Mouse (Mus musculus) ovary, postnatal 14 days (tissue): ENCODE measurements around the gene Pcdh9.

Experiments
- DNase-seq: peaks from one replicate; pipeline ENCODE4 v3.0.0; 2022; ENCODE audit warnings: low spot score

Gene Pcdh9

DNA sequence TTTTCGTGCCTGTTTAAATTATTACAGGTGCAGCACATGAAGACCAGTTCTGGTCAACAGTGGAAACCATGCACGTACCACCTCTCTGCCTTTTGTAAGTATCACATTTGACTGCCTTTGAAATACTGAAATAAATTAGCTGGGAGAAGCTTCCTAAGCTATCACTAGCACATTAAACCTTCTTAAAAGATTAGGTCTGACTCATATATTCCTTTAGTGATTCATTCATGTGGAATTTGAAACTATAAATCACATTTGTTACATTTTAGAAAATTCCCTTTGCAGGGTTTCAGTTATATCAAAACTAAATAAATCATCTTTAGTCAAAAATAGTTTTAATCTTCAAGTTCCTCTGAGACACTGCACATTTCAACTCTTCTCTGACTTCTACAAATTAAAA is 722.1 kb downstream of the Pcdh9 start:
- no peak for DNase-seq

DNA sequence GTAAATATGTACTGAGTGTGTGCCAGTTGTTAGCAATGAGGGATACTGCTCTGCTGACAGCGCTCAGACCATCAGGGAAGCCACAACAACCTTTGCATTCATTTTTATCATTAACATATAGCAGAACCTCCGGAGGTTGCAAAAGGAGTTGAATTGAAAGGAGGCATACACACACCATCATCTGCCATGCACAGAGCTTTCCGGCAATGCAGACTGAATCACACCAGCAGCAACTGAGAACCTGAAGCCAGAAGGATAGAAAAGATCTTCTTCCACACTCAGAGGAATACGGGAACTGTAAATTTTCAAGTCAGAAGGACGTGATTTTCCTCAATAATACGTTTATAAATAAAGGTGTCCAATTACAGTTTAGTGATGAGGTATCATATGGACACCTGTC is 747.1 kb downstream of the Pcdh9 start:
- no peak for DNase-seq

DNA sequence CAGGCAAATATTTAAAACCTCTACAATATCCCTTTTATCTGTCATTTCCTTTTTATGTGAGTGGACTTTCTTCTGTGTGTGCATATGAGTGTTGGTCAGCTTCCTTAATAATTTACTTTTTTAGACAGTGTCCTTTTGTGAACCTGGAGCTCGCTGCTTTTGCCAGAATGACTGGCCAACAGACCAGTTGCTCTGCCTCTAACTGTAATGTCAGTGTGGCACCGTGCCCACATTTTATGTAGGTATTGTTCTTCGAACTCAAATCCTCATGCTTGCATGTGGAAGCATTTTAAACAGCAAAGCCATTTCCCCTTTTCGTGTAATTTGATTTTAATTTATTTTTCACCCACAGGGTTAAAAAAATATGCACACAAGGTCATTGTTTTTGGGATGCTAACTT is 748.4 kb downstream of the Pcdh9 start:
- no peak for DNase-seq

DNA sequence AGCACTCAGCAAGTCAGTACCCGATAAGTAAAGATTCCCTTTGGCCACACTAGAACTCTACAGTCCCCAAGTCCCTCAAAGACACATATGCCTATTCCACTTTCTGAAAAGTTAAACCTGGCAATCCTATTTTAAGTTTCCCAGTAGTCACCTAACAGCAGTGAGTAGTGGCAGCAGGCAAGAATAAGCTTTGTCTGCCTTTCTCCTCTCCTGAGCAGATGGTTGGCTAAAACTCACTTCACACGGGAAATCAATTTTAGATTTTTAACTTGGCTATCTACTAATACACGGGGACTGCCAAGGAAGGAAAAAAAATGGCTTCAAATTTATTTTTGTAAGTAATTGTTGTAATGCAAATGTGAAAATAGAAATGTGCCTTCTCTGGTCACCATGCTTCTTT is 763.5 kb downstream of the Pcdh9 start:
- DNase-seq, result no peak

DNA sequence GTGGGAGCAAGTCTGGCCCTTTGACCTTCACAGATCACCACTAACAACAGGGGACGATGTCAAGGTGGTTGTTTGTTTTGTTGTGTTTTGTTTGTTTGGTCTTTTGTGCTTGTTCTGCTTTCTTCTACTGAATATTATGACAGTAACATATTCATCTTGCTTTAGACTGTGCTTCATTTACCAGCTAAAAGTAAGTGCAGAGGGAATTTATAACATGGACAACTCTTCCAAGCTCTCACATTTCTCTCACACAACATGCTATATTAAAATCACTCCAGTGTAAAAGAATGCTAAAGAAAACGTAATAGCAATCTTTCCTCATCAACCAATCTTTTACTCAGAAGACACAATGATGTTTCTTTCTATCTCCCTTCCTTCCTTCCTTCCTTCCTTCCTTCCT is 787.7 kb downstream of the Pcdh9 start:
- DNase-seq, result no peak

DNA sequence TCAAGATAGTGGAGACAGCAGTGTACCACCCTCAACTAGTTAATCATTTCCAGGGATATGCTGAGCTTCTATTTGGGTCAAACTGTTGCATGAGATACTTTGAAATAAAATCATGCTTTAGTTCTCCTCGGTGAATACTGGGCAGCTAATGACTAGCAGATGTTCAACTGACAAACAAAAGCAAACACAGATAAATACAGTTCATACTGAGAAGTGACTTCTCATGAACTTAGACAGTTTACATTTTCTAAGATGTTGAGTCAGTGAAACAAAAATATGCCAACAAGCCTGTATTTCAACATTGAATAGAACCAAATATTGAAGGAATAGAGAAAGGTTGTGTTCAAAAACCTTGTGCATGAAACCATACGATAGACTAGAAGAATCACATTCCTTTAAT is 795.4 kb downstream of the Pcdh9 start:
- DNase-seq, result no peak

DNA sequence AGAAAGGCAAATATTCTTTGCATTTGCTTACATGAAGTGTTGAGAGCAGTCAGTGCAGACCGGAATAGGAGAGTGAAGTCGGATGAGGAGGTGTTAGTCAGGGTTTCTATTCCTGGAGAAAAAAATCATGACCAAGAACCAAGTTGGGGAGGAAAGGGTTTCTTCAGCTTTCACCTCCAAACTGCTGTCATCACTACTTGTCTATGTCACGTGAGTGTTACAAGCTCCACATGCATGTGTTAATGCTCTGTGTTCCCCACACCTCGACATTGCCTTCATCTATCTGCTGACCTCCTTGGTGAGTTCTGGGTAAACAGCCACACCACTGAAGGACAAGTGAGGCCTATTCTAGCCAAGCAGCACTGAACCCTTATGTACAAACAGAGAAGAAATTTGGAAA is 797.7 kb downstream of the Pcdh9 start:
- DNase-seq, result no peak

DNA sequence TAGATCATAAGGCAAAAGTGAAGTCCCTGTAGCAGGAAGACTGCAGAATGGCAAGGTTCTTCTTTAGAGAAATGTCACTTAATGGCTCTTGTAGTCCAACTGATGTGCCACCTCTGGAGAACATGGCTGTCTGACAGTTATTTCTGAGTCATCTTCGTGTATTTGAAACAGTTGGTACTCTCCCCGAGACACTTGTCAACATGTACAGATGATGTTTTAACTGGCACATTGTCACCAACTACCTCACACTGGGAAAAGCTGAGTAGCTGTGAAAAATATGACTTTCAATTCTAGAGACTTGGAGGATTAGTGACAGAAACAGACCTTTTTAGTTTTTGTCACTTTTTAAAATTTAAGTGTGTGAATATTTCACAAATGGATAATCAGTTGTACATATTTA is 804.8 kb downstream of the Pcdh9 start:
- no peak for DNase-seq

DNA sequence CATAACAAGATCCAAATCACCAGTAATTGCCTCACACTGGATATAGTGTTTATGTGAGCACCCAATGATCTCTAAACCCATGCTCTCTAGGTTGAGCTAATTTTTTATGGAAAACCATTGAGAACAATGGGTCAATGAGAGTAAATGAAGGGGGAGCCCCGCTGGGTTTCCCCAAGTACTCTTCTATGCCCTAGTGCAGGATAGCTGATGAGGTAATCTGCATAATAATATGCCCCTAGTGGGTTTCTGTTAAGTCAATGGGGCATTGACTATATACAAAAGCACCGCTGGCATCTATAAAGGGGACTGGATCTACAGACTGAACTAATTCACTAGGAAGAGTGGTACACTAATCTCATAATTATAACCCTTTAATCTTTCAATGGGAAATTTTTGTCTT is 807.3 kb downstream of the Pcdh9 start:
- no peak for DNase-seq

DNA sequence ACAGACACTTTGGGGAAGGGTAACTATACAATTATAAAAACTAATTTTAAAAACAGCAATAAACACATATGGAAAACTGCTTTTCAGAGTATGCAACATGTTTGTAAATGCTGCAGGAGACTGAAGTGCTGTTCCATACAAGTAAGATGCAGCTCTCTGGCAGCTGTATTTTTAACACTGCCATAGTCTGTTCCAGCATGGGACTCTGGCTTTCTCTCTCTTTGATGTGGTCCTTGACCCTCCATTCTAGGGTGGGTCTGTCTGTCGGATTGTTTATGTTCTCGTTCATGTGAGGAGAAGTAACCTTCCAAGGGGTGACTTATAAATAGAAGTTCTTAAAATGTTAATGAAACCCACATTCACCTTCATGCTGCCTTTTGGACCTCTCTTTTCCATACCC is 809.6 kb downstream of the Pcdh9 start:
- DNase-seq, result no peak

DNA sequence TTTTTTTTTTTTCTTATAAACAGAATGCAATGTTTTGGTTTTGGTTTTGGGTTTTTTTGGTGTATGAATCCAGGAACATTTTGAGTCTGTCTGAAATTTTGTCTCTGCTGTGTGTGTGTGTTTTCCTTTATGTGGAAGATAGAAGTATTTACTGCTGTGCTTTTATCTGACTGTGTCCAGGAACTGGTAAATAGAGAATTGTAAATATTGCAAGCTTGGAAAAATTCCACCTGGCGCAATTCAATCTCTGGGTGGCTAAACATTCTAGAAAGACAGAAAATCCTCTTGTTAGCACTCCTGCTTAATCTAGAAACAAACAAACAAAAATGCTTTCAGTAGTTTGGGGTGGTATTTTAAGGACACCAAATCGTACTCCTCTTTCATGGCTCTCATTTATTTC is 814.7 kb downstream of the Pcdh9 start:
- DNase-seq, result no peak

DNA sequence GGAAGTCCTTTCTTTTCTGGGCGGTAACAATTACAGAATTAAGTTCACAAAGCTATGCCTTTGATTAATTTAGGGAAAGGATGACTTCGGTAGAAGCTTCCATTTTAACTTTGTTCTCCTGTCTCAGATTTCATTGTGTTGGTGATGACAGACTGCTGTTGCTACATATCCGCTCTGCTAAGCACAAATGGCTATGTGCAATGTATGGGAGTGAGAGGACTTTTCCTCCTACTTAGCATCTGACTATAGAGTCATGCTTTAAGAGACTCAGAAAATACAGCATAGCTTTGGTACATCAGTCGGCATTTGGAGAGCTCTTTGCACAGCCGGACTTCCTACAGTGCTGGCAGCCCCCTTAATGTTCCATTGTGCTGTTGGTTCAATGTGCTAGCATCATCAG is 818.1 kb downstream of the Pcdh9 start:
- DNase-seq, result no peak

DNA sequence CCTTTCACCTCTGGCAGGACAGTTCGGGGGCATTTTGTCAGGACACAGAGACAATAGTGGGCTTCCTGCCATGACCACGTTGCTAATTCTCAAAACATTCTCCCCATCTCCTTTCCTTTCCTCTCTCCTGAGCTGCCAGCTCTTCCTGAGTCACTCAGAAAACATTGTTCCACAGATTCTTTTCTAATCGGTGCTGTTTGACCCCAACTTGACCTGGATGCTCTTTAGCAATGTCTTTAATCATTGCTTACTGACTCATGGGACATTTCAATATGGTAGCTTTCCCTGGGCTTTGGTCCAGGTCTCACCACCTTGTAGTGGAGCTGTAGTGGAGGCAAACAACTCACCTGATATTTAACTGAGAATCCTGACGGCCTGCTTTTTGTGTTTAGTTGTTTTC is 820.3 kb downstream of the Pcdh9 start:
- no peak for DNase-seq

DNA sequence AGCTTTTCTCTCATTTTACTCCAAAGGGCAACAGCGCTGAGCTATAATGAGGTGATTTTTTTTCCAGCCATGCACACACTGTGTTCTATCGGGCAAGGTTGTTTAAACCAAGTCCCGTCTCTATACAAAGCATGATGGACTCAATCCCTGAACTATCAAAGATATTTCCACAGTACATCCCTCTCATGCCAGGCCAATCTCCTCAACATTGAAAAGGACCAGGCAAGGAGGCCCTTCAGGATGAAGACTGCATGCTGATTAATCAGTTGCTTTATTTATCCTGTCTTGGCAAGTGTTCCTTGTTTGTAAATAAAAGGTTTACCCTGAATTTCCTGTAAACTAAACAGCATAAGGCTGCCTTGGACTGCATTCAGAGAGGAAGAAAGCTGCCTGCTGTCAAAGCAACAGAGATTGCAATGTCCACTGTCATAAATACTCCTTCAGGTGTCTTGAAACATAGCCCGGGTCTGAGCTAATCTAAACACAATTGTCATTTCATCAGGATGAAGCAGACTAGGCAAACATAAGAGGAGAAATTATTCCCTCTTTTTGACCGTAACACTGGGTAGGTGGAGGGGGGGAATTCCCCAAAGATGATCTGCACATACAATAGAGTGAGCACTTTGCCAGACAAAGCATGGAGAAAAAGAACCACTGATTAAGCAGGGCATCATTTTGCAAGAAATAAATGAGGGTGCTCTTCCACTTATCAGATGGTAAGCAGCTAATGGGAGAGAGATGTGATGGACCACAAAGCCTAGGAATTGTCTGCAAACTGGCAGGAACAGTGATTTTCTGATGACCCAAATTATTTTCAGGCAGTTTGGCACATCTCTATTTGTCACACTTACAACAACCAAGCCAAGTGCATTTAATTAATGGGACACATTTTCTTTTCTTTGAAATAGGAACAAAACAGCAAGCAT is 822.8 kb downstream of the Pcdh9 start:
- DNase-seq, result no peak

DNA sequence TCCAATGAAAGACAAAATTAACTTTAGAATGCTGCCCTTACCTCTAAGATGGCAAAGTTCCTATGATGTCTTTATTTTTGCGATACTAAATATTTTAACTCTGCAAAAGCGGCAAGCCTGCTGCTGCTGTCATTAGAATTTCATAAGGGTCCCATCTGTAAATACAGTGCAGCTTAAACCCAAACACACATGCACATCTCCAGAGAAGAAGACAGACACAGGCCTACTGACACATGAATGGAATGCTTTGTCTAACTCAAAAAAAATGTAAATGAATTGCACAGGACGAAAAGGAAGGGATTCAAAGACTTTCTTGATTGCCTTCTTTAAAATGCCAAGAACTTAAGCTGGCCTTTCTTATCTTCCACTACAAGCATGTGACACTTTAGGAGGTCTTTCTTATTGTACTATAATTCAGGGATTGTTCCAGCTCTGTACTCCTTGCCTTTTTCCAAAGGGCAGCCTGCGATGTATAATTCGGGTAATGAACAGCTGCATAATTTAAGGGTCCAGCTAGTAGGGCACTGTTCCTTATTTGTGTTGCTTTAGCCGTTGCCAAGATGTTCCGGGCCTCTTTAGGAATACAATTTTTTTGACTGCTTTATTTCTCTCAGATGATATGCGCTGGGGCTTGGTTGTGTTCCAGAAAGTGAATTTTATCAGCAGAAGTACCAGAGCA is 823.6 kb downstream of the Pcdh9 start:
- DNase-seq, result no peak

DNA sequence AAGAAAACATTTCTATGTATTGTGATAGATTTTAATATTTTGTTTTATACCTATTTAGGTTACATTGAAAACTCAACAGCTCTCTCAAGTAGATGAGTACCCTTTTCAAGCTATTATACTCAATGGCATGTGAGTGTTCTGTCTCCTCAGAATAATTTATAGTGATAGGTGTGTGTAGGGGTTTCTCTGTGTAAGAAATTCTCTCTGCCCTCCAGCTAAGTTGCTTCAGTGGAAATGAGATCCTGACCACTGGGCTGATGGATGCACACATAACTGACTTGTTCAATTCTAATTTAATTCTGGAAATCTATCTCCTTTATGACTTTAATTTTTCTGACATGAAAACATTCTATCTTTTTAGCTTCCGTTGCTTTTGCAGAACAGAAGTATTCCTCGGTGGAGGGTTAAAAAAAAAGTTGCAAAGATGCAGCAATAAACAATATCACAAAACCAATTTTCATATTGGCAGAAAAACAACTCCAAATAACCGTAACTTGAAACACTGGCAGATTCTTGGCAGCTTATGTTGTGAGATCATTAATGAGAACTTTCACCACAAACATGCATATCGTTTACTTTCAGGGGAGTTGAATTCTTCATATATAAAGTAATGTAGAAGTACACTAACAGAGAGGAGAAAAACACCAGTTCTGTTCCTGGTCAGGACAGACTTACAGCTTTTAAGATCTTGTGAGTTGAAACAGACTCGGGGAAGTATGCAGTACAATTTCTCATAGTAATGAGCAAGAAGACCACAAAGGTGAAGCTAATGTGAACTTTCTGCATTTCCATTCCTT is 828.5 kb downstream of the Pcdh9 start:
- no peak for DNase-seq

DNA sequence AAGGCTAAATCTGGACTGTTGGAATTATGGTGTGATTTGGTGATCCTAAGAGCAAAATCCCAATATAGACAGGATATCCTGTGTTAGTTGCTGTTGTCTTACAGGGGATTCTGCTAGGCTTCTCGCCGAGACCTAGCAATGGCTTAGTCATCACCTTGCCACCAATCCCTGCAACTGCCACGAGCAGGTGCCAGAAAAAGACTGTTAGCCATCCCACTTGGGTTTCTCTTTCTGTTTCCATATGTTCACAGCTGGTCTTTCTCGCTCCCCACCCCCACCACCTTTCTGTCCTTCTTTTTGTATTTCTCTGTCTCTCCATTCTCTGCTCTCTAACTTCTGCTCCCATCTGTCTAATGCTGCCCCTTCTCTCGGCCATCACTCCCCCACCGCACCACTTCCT is 831.7 kb downstream of the Pcdh9 start:
- no peak for DNase-seq

DNA sequence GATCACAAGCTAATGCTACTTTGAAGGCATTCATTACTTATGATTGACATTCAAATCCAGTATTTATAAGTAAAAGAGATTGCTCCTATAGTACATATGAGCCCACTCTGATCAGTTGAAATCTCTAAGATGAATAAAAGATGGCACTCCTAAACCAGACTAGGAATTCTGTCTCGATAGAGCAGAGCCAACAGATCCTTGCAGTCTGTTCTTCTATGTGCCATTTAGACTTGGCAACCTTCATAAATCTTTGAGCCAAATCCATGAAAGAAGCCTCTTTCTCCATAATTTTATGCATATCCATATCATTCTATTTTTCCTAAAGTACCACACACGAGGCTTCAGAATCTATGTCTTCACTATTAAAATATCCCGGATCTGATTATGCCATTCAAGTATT is 834.5 kb downstream of the Pcdh9 start:
- no peak for DNase-seq

DNA sequence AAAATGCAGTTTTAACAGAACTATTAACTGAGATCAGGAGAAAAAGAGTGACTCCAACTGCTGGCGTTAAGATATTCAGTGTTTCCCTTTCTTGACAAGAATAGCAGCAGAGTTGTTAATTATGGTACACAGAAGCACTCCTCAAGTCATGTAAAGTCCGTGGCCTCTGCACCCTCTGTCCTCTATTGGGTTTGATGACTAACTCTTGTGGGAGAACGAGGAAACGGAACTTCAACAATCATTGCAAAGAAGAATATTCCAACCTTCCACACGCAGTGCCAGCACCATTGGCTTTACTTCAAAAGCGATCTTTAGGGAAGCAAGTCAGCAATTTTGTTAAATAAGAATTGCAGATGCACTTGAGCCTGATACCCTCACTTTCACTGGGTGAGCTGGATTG is 849.9 kb downstream of the Pcdh9 start:
- DNase-seq, result no peak

DNA sequence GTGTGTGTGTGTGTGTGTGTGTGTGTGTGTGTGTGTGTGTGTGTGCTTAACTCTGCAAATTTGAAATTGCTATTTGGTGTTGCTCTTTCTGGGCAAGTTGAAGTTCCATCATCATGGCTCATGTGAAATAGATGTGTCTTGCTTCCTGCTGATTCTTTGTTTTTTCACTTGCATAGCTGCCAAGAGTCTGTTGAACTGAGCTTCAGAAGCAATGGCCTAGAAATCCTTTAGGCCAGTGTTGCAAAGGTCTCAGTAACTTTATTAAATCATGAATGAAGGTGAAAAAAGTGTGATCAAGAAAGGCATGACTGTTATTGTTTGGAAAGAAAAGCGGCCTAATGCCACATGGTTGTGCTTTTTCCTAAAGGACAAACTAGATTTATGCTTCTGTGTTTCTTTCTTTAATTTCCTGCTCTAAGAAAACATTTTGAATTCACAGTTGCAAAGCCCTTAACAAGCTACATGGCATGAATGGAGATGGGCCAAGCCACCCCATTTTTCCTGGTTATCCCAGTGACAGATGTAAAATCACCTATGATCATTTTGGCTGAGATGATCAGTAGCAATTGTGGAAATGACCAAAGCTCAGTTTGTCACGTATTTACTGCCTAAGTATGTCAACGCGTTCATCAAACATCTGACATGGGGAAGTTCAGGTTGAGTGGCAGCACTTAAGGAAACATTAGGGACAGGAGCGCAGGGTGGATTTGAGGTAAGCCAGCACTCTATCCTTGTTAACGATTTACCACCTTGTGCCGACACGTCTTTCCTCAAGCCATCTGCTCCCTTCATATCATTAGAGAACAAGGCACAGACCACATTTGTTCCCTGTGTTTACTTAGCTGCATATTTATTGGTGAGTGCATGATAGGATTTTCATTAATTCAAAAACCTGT is 850.9 kb downstream of the Pcdh9 start:
- no peak for DNase-seq

DNA sequence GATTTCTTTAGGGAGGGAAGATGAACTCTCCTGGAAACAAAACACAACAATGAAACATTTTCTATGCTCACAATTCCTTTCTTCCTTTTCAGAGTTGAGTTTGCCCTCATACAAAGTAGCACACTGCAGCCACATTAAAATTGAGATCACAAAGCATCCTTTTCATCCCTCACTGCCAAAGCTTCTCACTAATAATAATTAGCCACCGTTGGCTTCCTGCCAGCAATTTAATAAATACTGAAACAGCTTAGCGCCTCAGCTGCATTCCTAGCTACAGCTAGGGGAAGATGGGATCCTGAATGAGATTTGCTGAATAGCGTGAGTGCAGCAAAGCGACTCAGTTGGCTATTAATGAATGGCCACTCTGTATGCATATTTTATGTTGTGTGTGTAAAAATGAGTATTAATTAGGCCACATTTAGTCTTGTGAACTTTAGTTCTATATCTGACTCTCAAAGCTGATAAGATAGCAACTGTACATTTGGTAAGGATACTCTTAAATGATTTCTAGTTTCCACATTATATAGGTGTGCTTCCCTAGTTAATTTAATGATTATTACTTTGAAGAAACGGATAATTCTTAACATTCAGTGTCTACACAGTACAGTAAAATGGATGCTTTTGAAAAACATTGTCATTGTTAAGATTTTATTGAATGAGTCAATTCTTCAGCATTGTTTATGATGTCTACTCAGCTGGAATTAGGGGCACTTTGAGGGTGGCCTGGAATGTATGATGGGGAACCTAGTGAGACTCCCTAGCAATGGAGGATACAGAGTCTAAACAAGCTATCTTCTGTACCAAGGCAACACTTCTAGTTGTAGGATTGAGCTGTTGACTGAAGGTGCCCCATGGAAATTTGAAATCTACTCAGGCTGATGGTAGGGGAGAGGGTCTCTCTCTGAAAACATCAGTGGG is 881.1 kb downstream of the Pcdh9 start:
- no peak for DNase-seq
